Mouse (Mus musculus) c-Kit-positive CD71-negative TER-119-negative erythroid progenitor cells, embryonic 14.5 days (primary cell): ENCODE data around the gene Klhl31.

Experiments used
- DNase-seq: peaks from one replicate; pipeline ENCODE4 v3.0.0-alpha.2; 2013; ENCODE audit warnings: low read depth

The Klhl31 gene

GRCm38 (mm10) chr9:77636450-77636951, at the start of gene Klhl31:
Klhl31 (plus strand) TSS chr9:77636500.
- no peak for DNase-seq

- DNase-seq, result no peak
Observed at GRCm38 (mm10) chr9:77586806-77587591, 49.3 kb upstream of the Klhl31 start.

- DNase-seq, result no peak
Observed at GRCm38 (mm10) chr9:77587616-77588015, 48.7 kb upstream of the Klhl31 start.

GRCm38 (mm10) chr9:77589496-77589895, 46.8 kb upstream of the Klhl31 start:
- DNase-seq, result no peak

GRCm38 (mm10) chr9:77592423-77592822, 43.9 kb upstream of the Klhl31 start:
- no peak for DNase-seq

- DNase-seq, result no peak
Observed at GRCm38 (mm10) chr9:77595006-77595626, 41.2 kb upstream of the Klhl31 start.

GRCm38 (mm10) chr9:77596355-77596754, 39.9 kb upstream of the Klhl31 start:
- DNase-seq, result peak; percentile 60

- DNase-seq, result no peak
Observed at GRCm38 (mm10) chr9:77598560-77598959, 37.7 kb upstream of the Klhl31 start.

- DNase-seq, result no peak
Observed at GRCm38 (mm10) chr9:77602302-77603266, 33.7 kb upstream of the Klhl31 start.

GRCm38 (mm10) chr9:77603965-77604509, 32.3 kb upstream of the Klhl31 start:
- DNase-seq, result no peak

GRCm38 (mm10) chr9:77607295-77607694, 29.0 kb upstream of the Klhl31 start:
- no peak for DNase-seq

GRCm38 (mm10) chr9:77607840-77608239, 28.5 kb upstream of the Klhl31 start:
- DNase-seq, result peak; percentile 29

- DNase-seq, result no peak
Observed at GRCm38 (mm10) chr9:77610811-77611210, 25.5 kb upstream of the Klhl31 start.

GRCm38 (mm10) chr9:77612349-77612748, 24.0 kb upstream of the Klhl31 start:
- DNase-seq, result no peak

GRCm38 (mm10) chr9:77615868-77616267, 20.4 kb upstream of the Klhl31 start:
- no peak for DNase-seq

GRCm38 (mm10) chr9:77616796-77617195, 19.5 kb upstream of the Klhl31 start:
- no peak for DNase-seq

- no peak for DNase-seq
Observed at GRCm38 (mm10) chr9:77617751-77618150, 18.5 kb upstream of the Klhl31 start.

GRCm38 (mm10) chr9:77618392-77618791, 17.9 kb upstream of the Klhl31 start:
- DNase-seq, result no peak

- DNase-seq, result no peak
Observed at GRCm38 (mm10) chr9:77620077-77620476, 16.2 kb upstream of the Klhl31 start.

- DNase-seq, result no peak
Observed at GRCm38 (mm10) chr9:77620482-77620881, 15.8 kb upstream of the Klhl31 start.

- no peak for DNase-seq
Observed at GRCm38 (mm10) chr9:77622874-77623273, 13.4 kb upstream of the Klhl31 start.
